Mouse (Mus musculus) kidney, adult 2 months (tissue): ENCODE measurements around the gene Metrnl.

Experiments used
- CTCF ChIP-seq: fragments of 200-500 bp; conservative IDR thresholded peaks from 2 replicates; pipeline ENCODE4 v1.5.1; 2011; ENCODE audit warnings: low read depth, mild to moderate bottlenecking, control low read depth, low read length, moderate library complexity, mixed read lengths; ENCODE audit not compliant: insufficient read depth, insufficient read length
- POLR2A ChIP-seq: fragments of 200-500 bp; IDR thresholded peaks from one replicate; pipeline ENCODE4 v1.6.1; 2011; ENCODE audit warnings: low read depth, low read length, control low read depth

DNA sequence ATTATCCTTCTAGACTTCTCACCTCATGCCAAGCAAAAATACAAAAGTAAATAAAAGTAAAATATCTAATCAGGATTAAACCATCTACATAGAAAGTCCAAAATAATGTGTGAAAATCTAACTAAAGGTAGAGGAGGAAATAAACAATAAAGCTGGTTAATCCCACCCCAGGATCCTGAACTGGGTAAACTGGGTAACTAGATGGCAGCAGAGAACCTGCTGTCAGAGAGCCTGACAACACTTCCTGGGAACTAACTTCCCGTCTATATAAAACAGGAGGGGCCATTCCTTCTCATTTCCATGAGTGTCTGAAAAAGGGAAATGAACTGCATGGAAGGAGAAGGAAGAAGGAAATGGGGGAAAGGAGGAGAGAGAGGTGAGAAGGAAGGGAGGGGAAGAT lies 43.2 kb upstream of the Metrnl start:
- TF ChIP-seq CTCF (0 out of 2 replicates have a peak, but pooled peaks have one; percentile 26), POLR2A (no peak)
